Mouse (Mus musculus) midbrain, embryonic 10.5 days (tissue): ENCODE measurements around the gene Gm826. TPM values are rescaled to one million over a fixed set of nuclear protein-coding genes. Genes with fewer than 3 reads are reported as not detected.

Experiments used
- DNase-seq: peaks from one replicate; pipeline ENCODE4 v3.0.0-alpha.2; 2017; ENCODE audit warnings: low spot score
- H3K27ac ChIP-seq: fragments of 300-500 bp; sonication (generic); replicated peaks from 2 replicates; pipeline ENCODE4 v1.5.1; 2016; ENCODE audit warnings: mild to moderate bottlenecking
- H3K27me3 ChIP-seq: fragments of 300-500 bp; sonication (generic); 2 replicates; pipeline ENCODE4 v1.6.1; 2016; ENCODE audit warnings: low read depth, mild to moderate bottlenecking; ENCODE audit not compliant: poor library complexity, severe bottlenecking
- H3K36me3 ChIP-seq: fragments of 300-500 bp; sonication (generic); 2 replicates; pipeline ENCODE4 v1.6.1; 2016; ENCODE audit warnings: mild to moderate bottlenecking, moderate library complexity
- H3K4me1 ChIP-seq: fragments of 300-500 bp; sonication (generic); 2 replicates; pipeline ENCODE4 v1.6.1; 2016
- H3K4me3 ChIP-seq: fragments of 300-500 bp; sonication (generic); 2 replicates; pipeline ENCODE4 v1.5.1; 2016; ENCODE audit warnings: mild to moderate bottlenecking, moderate library complexity
- H3K9me3 ChIP-seq: fragments of 300-500 bp; sonication (generic); replicated peaks from 2 replicates; pipeline ENCODE4 v1.6.1; 2016; ENCODE audit warnings: mild to moderate bottlenecking
- WGBS: fragments of 180-500 bp; shearing (Covaris S2); methylation state at CpG from one replicate; pipeline ENCODE4 v1.1.7; 2016; 5-methylcytosine and 5-hydroxymethylcytosine counted together
- polyA plus RNA-seq: library from polyadenylated mRNA; unstranded; fragments of >200 nt; fragmentation: Nextera tagmentation; extraction: Ambion mirVana; gene quantifications from 2 replicates; pipeline ENCODE4 v1.2.1, GENCODE M21; 2016

Gm826 gene
- polyA plus RNA-seq = 0.35 TPM in 1 of 2 replicates, not detected in the other

DNA sequence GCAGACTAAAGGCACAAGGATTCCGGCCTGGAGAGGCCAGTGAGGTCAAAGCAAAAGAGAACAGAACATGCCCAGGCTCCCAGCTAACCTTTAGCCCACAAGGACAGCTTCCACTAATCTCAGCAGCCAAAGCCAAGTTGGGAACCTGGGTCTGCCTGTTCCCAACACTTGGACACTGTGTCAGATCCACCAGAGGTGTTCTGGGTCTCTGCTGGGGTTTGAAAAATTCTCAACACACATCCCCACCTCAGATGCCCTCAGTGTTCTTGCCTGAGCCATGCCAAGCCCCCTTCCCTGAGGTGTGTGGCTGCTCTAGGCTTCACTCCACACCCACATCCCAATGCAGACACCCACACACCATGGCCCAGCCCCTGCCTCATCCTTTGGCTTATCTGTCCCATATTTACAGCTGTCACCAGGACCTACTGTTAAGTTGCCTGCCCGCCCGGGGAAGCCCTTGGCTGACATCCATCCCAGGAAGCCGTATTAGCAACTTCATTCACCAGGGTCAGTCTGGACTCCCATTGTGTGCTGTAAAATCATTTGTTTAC lies at the start of gene Gm826:
Gene Gm826, minus strand, starts transcription at position 52 of the 551 bp plus-strand sequence.
- Histone ChIP-seq H3K27ac (no peak within 1 kb of the TSS), H3K9me3 (no peaks in the 10 kb centered on the region), H3K4me3 (no peak within 1 kb of the TSS), H3K36me3 (no peaks in the 10 kb centered on the region), H3K27me3 (no peaks in the 10 kb centered on the region), H3K4me1 (peaks cover 2% of the 10 kb centered on the region)
- 72% methylated on average over 4 of the region's 4 CpGs for WGBS
- no peak for DNase-seq

GRCm38 (mm10) chr2:160383418-160383817 lies 49.5 kb upstream of the Gm826 start:
- 76% methylated on average over 3 of the region's 3 CpGs for WGBS

DNA sequence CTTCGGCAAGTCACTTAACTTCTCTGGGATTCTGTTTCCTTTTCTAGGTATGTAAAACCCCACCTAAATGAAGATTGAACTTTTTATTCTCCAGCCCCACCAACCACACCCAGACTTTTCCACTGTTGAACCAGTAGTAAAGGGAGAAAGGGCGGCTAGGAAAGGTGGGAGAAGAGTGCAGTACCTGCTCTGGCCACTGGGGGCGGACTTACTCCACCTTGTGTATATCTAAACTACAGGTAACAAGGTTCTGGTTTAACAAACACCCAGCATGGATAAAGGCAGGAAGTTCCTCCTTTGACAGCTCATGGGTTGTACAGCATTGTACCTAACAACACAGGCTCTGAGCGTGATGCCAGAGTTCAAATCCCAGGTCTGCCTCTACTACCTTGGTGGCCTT lies 44.3 kb upstream of the Gm826 start:
- Histone ChIP-seq H3K36me3 (no peaks in the 10 kb centered on the region), H3K9me3 (no peaks in the 10 kb centered on the region), H3K4me1 (peaks cover 14% of the 10 kb centered on the region), H3K4me3 (no peak overlapping the region), H3K27ac (no peak overlapping the region), H3K27me3 (peaks cover 54% of the 10 kb centered on the region)
- DNase-seq = peak; percentile 35
- WGBS = 42% methylated on average over 4 of the region's 4 CpGs

More at GRCm38 (mm10) chr2:160383418-160383817, 49.5 kb upstream of the Gm826 start:
- Histone ChIP-seq H3K4me1 (peaks cover 7% of the 10 kb centered on the region; the same call in 1 of the 2 replicates), H3K27ac (no peak overlapping the region), H3K4me3 (no peak overlapping the region), H3K36me3 (no peaks in the 10 kb centered on the region), H3K27me3 (peaks cover 6% of the 10 kb centered on the region; the same call in 1 of the 2 replicates), H3K9me3 (no peaks in the 10 kb centered on the region)
- no peak for DNase-seq

- Histone ChIP-seq H3K27ac (no peak overlapping the region), H3K36me3 (no peaks in the 10 kb centered on the region), H3K27me3 (peaks cover 74% of the 10 kb centered on the region), H3K9me3 (no peaks in the 10 kb centered on the region), H3K4me3 (no peak overlapping the region), H3K4me1 (peaks cover 9% of the 10 kb centered on the region)
- 43% methylated on average over 5 of the region's 5 CpGs for WGBS
- DNase-seq = no peak
Observed at GRCm38 (mm10) chr2:160376236-160376635, 42.3 kb upstream of the Gm826 start.

DNA sequence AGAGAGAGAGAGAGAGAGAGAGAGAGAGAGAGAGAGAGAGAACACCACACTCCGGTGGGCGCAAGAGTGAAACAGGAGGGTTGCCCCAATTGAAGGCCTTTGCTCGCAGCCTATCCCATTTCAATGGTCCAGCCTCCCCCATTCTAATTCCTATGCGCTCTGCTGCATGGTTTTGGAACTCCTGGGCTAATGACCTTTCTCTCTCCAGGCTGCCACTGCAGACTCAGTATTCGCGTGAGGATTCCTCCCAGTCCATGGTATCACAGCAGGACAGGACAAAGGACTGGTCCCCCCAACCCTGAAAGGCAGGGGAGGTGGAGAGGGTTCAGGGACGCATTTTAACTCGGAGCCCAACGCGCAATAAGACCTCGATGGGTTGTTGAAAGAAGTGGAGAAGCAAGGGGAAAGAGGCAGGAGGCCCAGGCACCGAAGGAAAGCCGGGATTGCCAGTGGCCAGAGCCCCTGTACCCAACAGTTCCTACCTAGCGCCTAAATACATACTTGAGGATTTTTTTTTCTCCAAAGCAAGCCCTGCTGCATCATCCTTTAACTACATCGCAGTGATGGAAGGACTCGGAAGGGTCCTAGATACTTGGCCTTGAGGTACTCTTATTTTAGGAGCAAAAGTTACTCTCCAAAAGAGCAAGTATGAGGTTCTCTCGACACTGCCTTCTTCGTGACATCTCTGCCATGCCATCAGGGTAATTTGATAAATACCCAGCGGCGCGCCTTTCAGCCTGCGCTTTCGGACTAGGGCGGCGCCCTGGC lies 35.9 kb upstream of the Gm826 start:
- WGBS = 2% methylated on average over 25 of the region's 25 CpGs
- Histone ChIP-seq H3K27ac (no peak overlapping the region; the same call in 1 of the 2 replicates), H3K4me3 (peak overlapping the region; percentile 68), H3K36me3 (no peaks in the 10 kb centered on the region), H3K27me3 (peaks cover 87% of the 10 kb centered on the region), H3K9me3 (no peaks in the 10 kb centered on the region), H3K4me1 (peaks cover 62% of the 10 kb centered on the region)
- peak; percentile 48 for DNase-seq

DNA sequence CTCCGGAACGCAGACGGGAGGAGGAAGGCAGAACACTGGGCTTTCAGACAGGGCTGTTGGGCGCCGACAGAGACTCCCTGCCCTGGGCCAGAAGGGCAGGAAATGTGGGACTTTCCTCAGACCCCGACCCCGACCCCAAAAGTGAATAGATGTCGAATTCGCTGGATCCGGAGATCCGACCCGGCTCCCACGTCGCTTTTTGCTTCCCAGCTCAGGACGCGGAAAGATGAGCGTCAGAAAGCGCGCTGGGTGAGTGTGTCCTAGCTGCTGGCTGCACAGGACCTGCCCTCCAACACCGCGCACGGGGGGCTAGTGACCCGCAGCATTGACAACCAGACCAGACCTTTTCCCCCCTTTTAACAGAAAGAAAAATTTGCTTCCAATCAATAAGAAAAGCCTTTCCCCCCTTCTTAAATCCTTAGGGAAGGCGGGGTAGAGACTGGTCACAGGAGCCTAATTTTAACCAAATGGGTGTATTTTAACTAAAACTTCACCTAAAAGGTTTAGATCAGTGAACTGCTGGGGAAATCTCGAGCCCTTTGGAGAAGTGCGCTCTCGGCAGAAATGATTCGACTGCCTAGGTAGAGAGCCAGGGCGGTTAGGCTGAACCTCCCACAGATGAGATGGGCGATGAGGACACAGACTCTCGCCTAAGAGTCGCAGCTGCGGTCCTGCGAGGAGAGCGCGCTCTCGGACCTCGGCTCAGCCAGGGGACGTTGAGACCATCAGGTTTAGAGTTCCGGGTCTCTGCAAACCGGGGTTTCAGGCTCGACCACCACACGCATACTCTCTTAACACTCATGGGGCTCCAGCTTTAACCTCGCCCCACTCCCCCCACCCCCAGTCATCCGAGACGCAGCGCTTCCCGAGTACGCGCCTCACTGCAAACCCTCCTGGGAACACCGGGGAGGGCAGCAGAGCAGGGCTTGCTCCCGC lies 34.7 kb upstream of the Gm826 start:
- H3K9me3 ChIP-seq = no peaks in the 10 kb centered on the region
- WGBS = under 1% methylated on average over 52 of the region's 52 CpGs
- H3K27ac ChIP-seq = no peak overlapping the region; the same call in 1 of the 2 replicates
- no peaks in the 10 kb centered on the region for H3K36me3 ChIP-seq
- peaks cover 87% of the 10 kb centered on the region for H3K27me3 ChIP-seq
- DNase-seq = peak; percentile 58
- H3K4me3 ChIP-seq = peak overlapping the region; percentile 68
- H3K4me1 ChIP-seq = peaks cover 60% of the 10 kb centered on the region

DNA sequence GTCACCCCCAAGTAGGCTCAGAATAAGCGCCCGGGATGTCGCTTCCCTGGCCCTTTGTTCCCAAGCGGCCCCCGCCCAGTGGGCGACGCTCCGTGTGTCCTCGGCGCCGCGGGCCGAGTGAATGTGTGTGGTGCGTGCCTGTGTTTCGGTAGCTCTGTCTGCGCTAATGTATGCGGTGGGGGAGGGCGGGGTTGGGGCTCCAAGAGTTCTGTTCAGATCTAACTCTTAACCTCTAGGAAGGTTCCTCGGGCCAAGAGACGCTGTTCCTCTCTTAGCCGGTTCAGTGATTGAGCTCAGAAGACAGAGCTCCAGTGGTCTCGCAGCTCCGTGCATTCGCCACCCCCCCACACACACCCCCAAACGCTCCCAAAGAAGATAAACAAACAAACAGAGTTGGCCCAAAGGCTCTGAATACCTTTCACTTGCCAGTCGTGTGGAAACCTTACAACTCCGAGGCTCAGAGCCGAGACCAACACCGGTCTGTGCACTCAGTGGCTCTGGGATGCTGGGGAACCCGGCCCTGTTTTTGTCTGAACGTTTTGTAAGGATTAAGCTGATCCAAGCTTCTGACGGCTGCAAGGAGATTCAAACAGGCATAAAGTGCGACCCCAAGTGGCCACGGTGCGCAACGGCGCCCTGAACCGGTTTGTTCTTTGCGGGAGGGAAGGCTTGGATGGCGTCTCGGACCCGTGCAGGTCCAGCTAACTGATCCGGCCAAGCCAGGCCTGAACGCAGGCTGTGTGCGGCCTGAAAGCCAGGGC lies 33.7 kb upstream of the Gm826 start:
- H3K27me3 ChIP-seq = peaks cover 87% of the 10 kb centered on the region
- WGBS = under 1% methylated on average over 45 of the region's 45 CpGs
- peak overlapping the region; percentile 68 for H3K4me3 ChIP-seq
- peaks cover 60% of the 10 kb centered on the region for H3K4me1 ChIP-seq
- H3K36me3 ChIP-seq = no peaks in the 10 kb centered on the region
- no peaks in the 10 kb centered on the region for H3K9me3 ChIP-seq
- H3K27ac ChIP-seq = peak overlapping the region; percentile 88
- peak; percentile 95 for DNase-seq

DNA sequence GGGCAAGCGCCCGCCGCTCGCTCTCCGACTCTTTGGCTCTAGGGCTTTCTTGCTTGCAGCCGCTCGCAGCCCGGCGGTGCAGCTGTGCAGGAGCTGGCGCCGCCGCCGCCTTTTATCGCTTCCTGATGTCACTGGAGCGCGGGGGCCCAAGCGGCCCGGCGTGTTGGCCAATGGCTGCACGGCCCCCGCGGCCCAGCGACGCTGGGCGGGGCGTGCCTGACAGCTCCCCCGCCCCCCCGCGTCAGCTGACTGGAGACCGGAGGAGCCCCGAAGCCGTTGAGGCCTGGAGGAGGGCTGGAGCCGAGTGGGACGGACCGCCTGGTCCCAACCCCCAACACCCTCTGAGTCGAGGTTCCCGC lies 33.0 kb upstream of the Gm826 start, which contains the start of gene Mafb:
Gene Mafb, minus strand, starts transcription at position 86 of the 359 bp plus-strand sequence.
- Histone ChIP-seq H3K4me1 (peaks cover 60% of the 10 kb centered on the region), H3K27me3 (peaks cover 87% of the 10 kb centered on the region), H3K36me3 (no peaks in the 10 kb centered on the region), H3K9me3 (no peaks in the 10 kb centered on the region), H3K4me3 (peak within 1 kb of the TSS; percentile 68), H3K27ac (peak within 1 kb of the TSS; percentile 88)
- 0% methylated on average over 29 of the region's 37 CpGs for WGBS
- DNase-seq = peak; percentile 92

GRCm38 (mm10) chr2:160366111-160366979 lies 32.4 kb upstream of the Gm826 start:
- under 1% methylated on average over 95 of the region's 95 CpGs for WGBS
- H3K4me1 ChIP-seq = peaks cover 60% of the 10 kb centered on the region
- DNase-seq = no peak
- peaks cover 87% of the 10 kb centered on the region for H3K27me3 ChIP-seq
- no peaks in the 10 kb centered on the region for H3K36me3 ChIP-seq
- H3K4me3 ChIP-seq = peak overlapping the region; percentile 68
- H3K9me3 ChIP-seq = no peaks in the 10 kb centered on the region
- H3K27ac ChIP-seq = peak overlapping the region; percentile 88

- H3K9me3 ChIP-seq = no peaks in the 10 kb centered on the region
- peak; percentile 73 for DNase-seq
- H3K27ac ChIP-seq = no peak overlapping the region; the same call in 1 of the 2 replicates
- peaks cover 87% of the 10 kb centered on the region for H3K27me3 ChIP-seq
- WGBS = under 1% methylated on average over 50 of the region's 50 CpGs
- H3K4me1 ChIP-seq = peaks cover 61% of the 10 kb centered on the region
- H3K36me3 ChIP-seq = no peaks in the 10 kb centered on the region
- peak overlapping the region; percentile 68 for H3K4me3 ChIP-seq
Observed at GRCm38 (mm10) chr2:160365107-160365911, 31.3 kb upstream of the Gm826 start.
